Mouse (Mus musculus): ENCODE results near the gene Apbb1ip.
A peak's percentile ranks its signal among the peaks of the same experiment; 100 is the strongest.
"Not testable (repeated sequence)": the region's sequence is repeated elsewhere in the genome, so short reads cannot be mapped to it uniquely, and the experiment has no call there.

Gene Apbb1ip

DNA sequence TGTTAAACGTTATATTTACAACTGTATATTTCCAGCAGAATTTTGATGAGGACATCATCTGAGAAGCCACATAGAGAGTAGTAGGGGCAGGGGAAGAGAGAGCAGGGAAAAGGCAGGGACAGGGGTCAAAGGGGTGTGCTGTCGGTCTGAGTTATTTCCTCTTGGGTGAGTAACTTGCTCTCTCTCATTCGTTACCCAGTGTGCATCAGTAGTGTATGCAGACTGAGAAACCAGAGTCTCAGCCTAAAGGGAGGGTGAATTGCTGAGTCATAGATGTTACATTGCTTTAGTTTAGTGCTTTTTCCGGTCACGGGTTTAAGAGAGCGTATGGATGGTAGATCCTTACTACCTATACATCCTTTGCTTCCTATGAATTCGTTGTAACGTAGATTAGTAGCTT lies 37.6 kb downstream of the Apbb1ip start:
- no peak for DNase-seq (ENCODE audit: extremely low read depth, insufficient read length, low spot score)

DNA sequence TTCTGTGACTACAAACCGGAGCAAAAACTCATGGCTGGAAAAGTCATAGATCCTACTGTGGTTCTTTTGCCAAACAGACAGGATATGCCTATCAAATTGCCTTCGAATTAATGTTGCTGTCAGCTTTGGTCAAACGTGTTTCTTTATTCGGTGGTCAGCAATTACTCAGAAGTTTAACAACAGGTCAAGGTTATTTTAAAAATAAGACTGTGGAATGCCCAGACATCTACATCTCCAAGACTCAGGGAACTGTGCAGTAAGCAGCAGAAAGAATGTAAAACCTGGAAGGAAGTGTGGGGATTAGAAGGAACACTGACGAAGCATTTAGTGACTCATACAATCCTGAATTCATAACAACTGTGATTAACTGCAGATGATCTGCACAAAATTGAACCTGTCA lies 40.0 kb downstream of the Apbb1ip start:
- peak; percentile 23 for DNase-seq (ENCODE audit: extremely low read depth, insufficient read length, low spot score)

DNA sequence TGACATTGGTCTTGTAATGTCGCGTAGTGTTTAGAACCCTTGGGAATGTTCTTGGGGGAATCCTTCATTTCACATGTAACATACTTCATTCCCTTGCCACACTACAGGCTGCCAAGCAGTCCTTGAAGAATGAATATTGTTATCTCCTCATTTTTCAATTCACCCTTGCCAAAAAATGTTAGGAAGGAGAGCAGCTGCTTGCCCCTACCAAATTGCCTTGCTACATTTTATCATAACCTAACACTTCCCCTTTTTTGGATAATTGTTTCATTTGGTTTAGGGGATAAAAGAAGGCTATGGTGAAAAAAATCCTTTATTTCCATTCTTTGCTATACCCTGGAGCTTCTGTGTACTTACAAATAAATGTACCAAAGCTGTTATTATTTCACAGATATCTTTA lies 41.8 kb downstream of the Apbb1ip start:
- DNase-seq (ENCODE audit: extremely low read depth, insufficient read length, low spot score), result no peak

DNA sequence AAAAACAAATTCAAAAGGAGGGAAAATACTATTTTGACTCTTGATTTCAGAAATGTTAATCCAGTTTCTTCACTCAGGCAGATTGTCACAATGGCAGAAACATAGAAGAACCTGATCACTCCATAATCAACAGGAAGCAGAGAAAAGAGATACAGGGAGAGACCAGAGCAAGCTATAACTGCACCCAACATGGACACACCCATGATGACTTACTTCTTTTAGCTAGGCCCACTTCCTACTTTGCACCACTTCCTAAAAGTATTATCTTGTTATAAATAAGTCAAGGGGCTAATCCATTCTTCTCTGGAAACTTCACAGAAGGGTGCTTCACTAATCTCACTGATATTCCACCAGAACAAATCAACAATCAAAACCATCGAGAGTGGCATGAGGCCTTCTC lies 42.3 kb downstream of the Apbb1ip start:
- DNase-seq (ENCODE audit: extremely low read depth, insufficient read length, low spot score), result no peak

DNA sequence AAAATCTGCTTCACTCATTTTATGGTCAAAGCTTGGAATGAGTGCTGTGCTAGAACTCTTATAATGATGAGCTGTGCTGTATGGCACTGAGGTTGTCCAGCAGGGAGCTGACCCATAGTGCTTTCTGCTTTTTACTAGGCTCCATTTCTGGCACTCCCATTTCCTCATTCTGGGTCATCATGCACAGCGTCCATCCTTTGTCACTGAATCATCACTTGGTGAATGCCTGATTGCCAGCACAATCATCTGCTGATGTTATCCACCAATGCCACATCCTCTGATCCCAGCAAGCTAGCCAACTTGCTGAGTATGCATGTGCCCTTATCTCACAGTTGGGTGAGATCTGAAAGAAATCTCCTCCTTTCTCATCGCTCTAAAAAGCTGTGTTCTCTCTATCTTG lies 48.4 kb downstream of the Apbb1ip start:
- DNase-seq (ENCODE audit: extremely low read depth, insufficient read length, low spot score), result peak; percentile 46

DNA sequence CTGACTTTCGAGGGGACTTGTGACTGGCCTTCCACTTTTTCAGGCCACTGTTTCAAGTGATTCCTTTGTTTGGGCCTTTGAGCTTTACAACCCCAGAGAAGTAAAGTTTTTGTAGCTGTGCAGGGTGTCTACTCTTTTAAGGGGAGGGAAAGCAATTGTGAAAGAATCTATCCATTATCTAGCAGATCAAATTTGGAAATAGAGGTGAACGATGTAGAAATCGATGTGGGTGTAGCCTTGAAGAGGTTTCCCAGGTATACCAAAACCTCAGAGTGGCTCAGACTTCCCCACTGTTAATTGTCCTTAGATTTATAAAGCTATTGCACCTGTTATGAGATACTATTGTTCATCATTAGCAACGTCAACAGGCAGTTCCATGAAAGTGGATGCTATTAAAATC lies 71.6 kb downstream of the Apbb1ip start:
- no peak for DNase-seq (ENCODE audit: extremely low read depth, insufficient read length, low spot score)

DNA sequence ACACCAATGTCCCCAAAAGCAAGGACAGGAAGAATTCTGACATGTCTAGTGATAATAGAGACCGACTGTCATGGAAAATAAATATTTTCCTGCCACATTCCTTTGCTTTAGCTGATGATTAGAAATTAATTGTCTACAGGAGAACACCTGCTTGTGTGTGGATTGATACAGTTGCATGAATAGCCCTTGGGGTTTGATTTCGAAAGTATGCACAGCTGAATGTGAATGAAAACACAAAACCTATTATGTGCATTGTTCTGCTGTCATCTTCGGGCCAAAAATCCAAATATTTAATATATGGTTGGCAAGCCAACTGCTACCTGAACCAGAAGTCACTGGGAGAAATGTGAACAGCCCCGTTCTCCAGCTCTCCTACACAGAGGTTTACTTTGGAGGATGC lies 78.0 kb downstream of the Apbb1ip start:
- DNase-seq (ENCODE audit: extremely low read depth, insufficient read length, low spot score), result no peak

DNA sequence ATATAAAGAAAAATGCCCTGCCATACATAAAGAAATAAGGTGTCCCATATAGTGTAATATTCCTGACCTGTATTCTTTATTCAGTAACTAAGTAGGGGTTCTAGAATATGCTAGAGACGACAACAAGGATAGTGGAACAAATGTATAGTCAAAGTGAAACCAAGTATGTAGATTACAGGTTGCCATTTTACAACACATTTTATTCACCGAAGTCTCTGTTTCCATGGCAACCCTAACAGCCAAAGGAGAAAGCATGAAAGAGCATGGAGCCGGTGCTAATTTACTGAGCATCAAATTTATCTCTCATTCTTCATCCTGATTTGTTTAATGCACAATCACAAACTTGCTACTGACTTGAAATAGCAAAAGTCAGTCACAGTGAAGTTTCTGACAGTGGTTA lies 83.6 kb downstream of the Apbb1ip start:
- no peak for DNase-seq (ENCODE audit: extremely low read depth, insufficient read length, low spot score)

DNA sequence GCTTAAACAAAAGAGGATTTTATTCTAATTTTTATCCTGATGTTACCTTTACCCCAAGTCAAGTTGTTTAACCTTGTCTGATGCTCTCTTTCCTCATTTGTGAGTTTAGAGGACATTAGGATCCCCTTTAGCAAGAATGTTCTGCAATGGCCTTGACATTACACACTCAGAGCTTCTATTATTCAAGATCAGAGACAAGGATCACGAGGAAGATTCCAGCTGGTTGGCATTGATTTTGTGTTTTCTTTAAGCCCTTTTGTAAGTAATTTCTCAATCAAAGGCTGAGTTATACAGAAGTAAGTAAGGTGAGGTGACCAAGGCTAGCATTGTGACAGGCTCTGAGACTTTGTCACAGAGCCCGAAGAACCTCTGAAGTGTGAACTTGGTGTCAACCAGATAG lies 88.3 kb downstream of the Apbb1ip start:
- no peak for DNase-seq (ENCODE audit: extremely low read depth, insufficient read length, low spot score)

DNA sequence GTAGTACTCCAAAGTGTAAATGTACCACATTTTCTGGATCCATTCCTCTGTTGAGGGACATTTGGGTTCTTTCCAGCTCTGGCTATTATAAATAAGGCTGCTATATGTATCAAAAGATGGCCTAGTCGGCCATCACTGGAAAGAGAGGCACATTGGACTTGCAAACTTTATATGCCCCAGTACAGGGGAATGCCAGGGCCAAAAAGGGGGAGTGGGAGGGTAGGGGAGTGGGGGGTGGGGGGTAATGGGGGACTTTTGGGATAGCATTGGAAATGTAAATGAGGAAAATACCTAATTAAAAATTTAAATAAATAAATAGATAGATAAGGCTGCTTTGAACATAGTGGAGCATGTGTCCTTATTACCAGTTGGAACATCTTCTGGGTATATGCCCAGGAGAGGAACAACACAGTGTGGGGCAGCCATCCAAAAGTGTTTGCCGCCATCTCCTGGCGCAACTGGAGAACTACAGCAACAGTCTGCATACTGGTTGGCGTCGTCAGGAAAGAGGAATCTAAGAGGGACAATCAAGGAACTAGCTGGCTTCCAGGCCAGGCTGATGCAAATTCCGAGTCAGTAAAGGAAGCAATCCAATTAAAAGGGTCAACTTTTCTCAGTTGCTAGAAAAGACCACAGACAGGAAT lies 90.6 kb downstream of the Apbb1ip start:
- peak; percentile 37 for DNase-seq (ENCODE audit: extremely low read depth, insufficient read length, low spot score)

DNA sequence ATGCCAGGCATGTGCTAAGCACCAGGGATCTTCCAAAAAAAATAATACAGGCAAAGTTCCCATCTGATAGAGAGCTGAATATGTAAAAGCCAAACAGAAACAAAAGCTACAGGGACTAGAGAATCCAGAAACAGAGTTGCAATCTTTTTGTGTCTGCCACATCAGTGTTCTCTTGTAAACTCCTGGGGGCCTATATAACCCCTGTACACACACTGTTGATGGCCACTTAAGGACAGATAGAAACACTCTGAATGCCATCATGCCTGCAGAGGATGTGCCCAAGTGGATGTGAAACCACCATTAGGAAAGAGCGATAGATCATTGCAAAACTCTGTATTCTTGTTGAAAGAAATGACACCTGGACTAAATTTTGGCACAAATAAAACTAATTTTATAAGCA lies 91.9 kb downstream of the Apbb1ip start:
- no peak for DNase-seq (ENCODE audit: extremely low read depth, insufficient read length, low spot score)

DNA sequence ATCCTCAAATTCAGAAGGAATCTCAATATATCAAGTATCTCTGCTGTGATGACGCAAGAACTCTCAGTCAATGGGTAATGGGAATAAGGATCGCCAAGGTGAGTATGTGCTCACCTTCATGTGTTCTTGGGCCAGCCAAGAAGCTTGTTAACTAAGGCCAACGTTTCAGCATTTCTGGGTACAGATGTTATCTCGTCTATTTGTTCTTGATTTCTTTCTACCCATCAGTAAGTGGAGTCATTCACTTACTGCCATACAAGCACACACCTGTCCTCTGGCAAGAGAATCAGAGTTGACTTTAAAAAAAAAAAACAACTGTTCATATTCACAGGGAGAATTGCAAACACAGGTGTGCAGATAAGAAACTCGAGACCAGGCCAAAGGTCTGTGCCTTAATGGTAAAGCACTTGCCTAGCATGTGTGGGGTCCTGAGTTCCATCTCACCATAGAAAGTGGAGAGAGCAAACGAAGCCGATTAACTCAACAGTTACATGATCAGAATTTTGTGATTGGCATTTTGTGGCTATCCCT lies 93.1 kb downstream of the Apbb1ip start:
- DNase-seq (ENCODE audit: extremely low read depth, insufficient read length, low spot score), result no peak

DNA sequence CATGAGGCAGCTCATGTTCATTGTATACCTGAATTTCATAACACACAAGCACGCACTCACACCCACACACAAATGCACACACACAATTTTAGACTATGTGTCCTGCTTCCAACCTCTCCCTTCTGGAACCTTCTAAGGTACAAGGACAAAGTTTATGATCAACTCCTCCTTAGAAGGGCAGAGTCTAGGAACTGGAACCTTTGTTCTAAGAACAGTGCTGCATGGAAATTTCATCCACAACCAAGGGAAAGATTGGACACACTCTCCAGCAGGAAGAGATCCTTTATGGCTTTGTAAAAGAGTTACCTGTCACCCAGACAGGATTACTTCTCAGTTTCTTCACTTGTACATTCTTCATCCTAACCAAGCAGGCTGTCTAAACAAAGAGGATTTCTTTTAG lies 99.3 kb downstream of the Apbb1ip start:
- no peak for DNase-seq (ENCODE audit: extremely low read depth, insufficient read length, low spot score)

DNA sequence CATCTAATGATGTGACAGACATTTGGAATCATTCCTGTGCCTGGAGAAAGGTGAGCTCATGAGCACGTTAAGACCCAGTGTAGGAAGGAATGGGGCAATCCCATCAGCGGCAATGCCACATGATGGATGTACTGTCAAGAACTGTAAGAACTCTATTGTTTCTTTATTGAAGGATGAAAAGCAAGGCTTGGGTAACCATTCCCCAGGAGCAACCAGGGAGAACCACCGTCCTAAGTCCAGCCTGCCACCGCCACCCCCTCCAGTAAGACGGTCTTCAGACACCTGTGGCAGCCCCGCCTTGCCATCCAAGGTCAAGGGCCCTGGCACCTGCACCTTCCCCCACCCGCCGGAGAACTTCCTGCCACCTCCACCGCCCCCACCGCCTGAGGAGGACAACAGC lies 100.7 kb downstream of the Apbb1ip start:
- no peak for DNase-seq (ENCODE audit: extremely low read depth, insufficient read length, low spot score)

DNA sequence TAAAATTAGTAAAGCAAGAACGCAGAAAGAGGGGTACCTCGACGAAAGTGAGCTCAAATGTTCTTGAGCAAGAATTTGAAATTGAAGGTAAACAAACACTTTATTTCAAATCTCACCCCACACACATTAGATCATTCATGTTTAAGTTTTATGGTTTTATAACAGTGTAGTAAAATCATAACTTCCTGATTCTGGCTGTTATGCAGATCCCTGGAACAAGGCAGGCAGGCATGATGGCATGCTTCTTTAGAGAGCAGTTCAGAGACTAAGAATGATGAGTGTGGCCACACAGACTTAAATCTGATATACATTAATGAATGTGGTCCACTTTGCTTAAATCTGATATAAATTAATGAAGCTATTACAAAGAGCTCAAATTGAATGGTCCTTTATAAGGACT lies 102.7 kb downstream of the Apbb1ip start:
- DNase-seq (ENCODE audit: extremely low read depth, insufficient read length, low spot score), result no peak

DNA sequence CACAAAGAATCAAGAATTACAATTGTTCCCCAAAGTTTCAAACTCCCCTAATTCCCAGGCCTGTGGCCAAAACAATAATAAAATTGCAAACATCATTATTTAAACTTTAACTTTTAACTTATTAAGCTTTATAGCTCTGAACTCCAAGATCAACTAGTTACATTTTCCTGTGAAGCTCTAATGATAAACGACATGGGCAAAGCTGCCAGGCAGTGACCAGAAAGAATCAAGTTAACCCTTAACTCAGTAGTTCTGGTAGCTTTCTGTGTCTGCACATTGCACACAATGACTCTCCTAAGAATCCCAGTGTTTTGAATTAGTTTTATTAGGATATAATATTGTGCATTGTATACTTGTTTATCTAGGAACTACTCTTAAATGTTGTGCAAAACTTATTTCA lies 104.9 kb downstream of the Apbb1ip start:
- DNase-seq (ENCODE audit: extremely low read depth, insufficient read length, low spot score), result no peak

DNA sequence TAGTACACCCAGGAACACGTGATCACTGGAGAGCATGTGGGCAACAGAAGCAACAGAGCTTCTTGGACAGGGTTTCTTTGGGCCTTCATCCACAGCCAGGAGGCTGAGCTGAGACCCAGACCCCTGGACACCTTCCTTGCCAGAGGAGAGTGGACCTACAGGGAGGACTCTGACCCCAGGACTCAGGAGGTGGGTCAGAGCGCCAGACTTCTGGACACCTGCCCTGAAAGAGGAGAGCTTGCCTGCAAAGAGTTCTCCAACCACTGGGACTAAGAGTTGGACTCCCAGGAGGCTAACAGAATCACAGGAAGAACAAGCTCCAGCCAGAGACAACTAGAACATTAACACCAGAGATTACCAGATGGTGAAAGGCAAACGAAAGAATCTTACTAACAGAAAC lies 106.8 kb downstream of the Apbb1ip start:
- DNase-seq (ENCODE audit: extremely low read depth, insufficient read length, low spot score), result not testable (repeated sequence)

DNA sequence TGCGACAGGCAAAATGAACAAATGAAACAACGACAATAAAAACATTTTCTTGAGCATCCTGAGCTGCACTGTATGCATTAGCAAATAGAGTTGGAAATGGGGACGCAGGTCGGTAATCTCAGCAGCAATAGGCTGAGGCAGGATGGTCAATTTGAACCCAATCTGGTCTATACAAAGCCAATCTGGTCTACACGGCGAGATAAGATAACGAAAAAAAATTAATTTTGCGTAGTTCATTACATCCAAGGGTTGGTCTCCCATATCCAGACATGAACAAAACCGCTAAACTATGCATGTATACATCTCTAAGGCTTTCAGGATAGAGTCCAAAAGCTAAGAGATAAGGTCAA lies 121.0 kb downstream of the Apbb1ip start:
- no peak for DNase-seq (ENCODE audit: extremely low read depth, insufficient read length, low spot score)

DNA sequence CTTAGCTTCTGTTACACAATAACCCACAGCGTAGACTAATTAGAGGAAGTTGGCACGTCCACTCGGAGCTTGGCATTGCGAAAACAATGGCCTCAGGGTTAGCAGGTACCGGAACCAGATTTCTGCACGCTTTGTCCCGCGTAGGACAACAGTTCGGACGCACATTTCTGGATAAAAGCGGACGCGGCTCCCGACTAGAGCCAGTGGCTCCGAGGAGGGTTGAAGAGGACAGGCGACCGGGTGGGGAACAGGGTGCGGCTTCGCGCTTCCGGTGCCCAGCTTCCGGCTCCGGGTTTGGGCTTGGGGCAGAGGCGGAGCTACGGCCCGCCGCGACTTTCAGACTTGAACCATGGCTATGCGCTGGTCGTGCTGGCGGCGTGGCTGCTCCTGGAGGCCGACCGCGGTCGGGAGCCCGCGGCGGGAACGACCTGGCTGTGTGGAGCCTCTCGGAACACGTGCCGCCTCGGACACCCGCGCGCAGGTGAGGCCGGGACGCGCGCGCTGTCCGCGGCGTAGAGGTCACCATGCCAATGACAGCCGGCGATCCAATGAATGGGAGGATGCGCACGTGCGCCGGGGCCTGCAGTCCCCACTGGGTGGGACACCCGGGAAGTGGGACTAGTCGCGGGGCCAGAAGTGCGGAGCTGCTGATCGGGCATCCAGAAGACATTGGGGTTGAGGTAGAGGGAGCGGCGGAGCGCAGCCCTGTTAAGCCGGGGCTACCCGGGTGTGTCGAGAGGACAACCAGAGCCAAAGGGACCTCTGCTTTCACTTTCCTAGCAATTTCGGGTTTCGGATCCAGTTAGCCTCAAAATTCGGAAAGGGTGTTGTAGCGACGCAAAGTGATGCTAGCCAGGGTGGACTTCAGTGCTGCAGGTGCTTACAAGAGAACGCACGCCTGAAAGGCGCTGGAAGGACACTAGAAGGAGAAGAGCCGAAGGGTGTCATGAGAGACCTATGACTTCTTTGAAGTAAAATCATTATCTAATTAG lies 121.7 kb downstream of the Apbb1ip start, which contains the start of gene Pdss1:
Pdss1 (plus strand) TSS at position 241 of the 992 bp plus-strand sequence.
- DNase-seq (ENCODE audit: extremely low read depth, insufficient read length, low spot score), result peak; percentile 93

DNA sequence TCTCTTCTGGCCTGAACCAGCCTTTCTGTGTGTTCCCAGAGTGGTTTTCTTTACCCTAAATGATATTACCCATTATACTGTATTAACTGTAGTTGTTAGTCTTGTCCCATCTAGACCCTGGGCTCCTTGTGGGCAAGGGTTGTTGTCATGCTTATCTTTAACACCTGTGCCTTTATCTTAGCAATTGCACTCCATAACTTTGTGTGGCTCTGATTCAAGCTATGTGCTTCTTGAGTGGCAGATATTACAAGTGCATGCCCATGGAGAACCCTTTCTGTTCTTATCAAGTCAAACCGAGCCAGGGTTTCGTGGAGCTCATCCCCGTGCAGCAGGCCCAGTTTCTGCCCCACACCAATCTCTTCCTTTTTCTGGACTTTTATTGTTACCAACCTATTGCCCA lies 130.1 kb downstream of the Apbb1ip start:
- DNase-seq (ENCODE audit: extremely low read depth, insufficient read length, low spot score), result no peak

DNA sequence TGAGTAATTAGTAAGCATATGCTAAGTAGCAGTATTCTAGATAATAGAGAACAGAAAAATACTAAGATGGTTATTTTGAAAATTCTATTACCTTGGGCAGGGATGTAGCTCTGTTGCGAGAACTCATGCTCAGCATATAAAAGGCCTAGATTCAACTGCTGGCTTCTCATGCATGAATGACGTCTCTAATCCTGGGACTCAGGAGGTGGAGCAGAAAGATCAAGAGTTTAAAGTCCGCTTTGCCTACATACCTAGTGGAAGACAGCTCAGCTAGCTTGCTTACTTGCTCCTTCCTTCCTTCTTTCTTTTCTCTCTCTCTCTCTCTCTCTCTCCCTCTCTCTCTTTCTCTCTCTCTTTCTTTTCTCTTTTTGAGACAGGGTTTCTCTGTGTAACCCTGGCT lies 140.5 kb downstream of the Apbb1ip start:
- DNase-seq (ENCODE audit: extremely low read depth, insufficient read length, low spot score), result no peak

DNA sequence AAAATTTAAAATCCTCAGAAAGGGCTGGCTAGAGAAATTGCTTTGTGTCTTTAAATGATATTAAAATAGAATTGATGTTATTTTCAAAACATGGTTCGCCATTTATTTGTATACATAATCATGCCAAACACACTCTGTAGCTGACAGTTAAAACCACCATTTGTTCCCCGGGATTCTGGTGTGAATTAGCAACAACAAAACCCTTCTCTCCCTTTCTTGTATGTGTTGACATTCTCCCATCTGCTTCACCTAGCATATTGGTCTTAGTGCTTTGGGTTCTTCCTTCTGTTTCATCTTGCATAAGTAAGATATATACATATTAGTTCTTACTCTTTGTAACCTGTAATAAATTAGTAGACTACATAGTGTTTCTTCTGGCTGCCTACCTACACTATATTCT lies 144.8 kb downstream of the Apbb1ip start:
- no peak for DNase-seq (ENCODE audit: extremely low read depth, insufficient read length, low spot score)

Data from 3134 (cell line).